Mouse (Mus musculus): ENCODE measurements at regions not wholly inside any gene's neighbourhood (a gene's known extent, or its start where the extent isn't known, plus 50 kb on each side); places are given as distances from the start of the nearest gene placed in this dataset.
"Not testable (repeated sequence)": the region's sequence is repeated elsewhere in the genome, so short reads cannot be mapped to it uniquely, and the experiment has no call there.

DNA sequence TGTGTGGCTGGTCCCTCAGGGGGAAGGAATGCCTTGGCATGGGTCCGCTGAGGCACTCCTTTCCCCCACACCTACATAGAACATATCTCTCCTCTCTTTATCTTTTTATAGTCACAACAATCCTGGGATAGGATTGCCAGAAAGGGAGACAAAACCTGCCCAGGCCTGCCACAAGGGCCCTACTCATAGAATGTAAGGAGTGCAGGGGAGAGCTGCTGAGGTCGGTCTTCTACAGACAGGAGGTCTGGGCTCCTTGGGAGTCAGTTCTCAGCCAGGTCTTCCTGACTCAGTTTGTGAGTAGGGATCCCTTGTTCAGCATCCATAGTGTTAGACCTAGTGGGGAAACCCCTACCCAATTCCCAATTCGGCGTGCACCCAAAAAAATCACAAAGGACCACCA lies 70.8 kb upstream of the Cpsf6 start:
- Histone ChIP-seq H3K36me3 (no peaks in the 10 kb centered on the region), H3K9me3 (no peaks in the 10 kb centered on the region), H3K4me3 (no peak overlapping the region), H3K4me2 (replicated peaks) (no peak overlapping the region), H3K27ac (no peak overlapping the region), H3K4me1 (peaks cover 6% of the 10 kb centered on the region; the same call in 1 of the 2 replicates), H3K27me3 (no peaks in the 10 kb centered on the region), H3K9ac (no peak overlapping the region)
- 91% methylated on average over 4 of the region's 4 CpGs for WGBS
- ATAC-seq (ENCODE audit: low FRiP score, low read depth) = no peak

DNA sequence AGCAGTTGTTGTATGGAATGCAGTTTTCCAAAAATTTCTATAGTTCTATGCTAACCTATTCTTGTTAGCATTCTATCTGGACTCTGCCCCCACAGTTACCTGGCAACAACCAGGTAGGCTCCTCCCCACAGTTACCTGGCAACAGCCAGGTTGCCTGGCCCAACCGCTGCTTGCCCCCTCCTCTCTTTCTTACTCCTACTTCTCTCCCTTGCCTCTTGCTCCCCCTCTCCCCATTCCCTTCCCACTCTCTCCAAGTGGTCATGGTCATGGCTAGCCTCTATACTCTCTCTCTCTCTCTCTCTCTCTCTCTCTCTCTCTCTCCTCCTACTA lies 70.4 kb upstream of the Cpsf6 start:
- Histone ChIP-seq H3K4me2 (replicated peaks) (no peak overlapping the region), H3K36me3 (no peaks in the 10 kb centered on the region), H3K4me1 (peaks cover 6% of the 10 kb centered on the region; the same call in 1 of the 2 replicates), H3K9ac (no peak overlapping the region), H3K9me3 (no peaks in the 10 kb centered on the region), H3K4me3 (no peak overlapping the region), H3K27ac (no peak overlapping the region), H3K27me3 (no peaks in the 10 kb centered on the region)
- WGBS = 71% methylated on average over 1 of the region's 1 CpGs
- ATAC-seq (ENCODE audit: low FRiP score, low read depth) = no peak

DNA sequence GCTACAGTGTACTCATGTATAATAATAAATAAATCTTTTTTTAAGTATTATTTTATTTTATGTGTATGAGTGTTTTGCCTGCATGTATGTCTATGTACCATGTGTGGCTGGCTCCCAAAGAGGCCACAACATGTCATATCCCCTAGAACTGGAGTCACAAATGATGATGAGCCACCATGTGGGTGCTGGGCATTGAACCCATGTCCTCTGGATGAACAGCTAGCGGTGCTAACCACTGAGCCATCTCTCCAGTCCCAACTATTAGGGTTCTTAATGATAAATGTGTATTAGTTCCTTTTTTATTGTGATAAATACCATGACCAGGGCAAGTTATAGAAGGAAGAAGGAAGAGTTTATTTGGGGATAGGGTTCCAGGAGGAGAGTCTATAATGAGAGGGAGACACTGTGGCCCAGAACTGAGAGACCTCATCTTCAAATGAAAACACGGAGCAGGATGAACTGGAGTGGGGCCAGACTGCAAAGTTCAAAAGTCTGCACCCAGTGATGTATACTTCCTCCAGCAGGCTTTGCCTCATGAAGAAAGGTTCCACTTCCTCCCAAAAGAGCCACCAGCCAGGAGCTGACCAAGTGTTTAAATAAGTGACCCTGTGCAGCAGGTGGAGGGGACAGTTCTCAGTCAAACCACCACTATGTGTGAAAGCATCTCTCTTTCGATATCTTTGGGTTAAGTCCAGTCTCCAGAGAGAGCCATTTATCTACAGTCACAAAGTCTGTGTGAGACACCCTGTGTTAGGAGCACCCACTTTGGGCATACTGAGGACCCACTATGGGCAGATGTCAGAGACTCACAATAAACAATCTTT lies 69.8 kb upstream of the Cpsf6 start:
- Histone ChIP-seq H3K27ac (no peak overlapping the region), H3K36me3 (no peaks in the 10 kb centered on the region), H3K9ac (no peak overlapping the region), H3K9me3 (no peaks in the 10 kb centered on the region), H3K4me3 (no peak overlapping the region), H3K4me1 (peaks cover 9% of the 10 kb centered on the region; the same call in 1 of the 2 replicates), H3K4me2 (replicated peaks) (no peak overlapping the region), H3K27me3 (no peaks in the 10 kb centered on the region)
- 88% methylated on average over 3 of the region's 3 CpGs for WGBS
- ATAC-seq (ENCODE audit: low FRiP score, low read depth) = no peak

DNA sequence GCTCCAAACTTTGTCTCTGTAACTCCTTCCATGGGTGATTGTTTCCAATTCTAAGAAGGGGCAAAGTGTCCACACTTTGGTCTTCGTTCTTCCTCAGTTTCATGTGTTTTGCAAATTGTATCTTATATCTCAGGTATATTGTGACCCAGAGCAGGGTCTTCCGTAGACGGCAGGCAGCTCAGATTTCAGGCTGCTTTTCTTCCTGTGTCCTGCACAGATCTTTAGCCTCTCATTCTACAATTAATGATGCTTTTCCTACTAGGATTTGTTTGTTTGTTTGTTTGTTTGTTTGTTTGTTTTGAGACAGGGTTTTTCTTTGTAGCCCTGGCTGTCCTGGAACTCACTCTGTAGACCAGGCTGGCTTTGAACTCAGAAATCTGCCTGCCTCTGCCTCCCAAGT lies 69.0 kb upstream of the Cpsf6 start:
- not testable (repeated sequence) for H3K36me3 ChIP-seq; H3K4me3 ChIP-seq; H3K4me2 ChIP-seq (replicated peaks); ATAC-seq (ENCODE audit: low FRiP score, low read depth); H3K27me3 ChIP-seq; H3K4me1 ChIP-seq; H3K9me3 ChIP-seq; H3K9ac ChIP-seq; H3K27ac ChIP-seq
- WGBS = 91% methylated on average over 3 of the region's 3 CpGs

DNA sequence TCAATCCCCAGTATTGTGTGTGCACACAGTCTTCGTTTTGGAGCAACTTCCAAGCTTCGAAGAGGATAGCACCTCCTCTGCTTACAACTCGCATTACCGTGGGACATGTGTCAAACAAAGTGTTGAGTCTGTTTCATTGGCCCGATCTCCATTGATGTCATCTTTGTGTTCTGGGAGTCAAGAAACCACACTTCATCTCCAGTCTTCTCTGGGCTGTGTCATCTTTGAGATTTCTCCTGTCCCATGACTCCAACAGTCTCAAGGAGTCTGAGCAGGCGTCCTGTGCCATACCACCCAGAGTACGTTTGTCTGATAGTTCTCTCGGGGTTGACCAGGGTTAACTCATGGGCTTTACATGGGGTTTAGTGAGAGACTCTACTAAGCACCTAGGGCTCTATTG lies 67.8 kb upstream of the Cpsf6 start:
- Histone ChIP-seq H3K27ac (no peak overlapping the region), H3K4me1 (peaks cover 9% of the 10 kb centered on the region; the same call in 1 of the 2 replicates), H3K4me2 (replicated peaks) (no peak overlapping the region), H3K36me3 (no peaks in the 10 kb centered on the region), H3K27me3 (no peaks in the 10 kb centered on the region), H3K4me3 (no peak overlapping the region), H3K9me3 (peaks cover 11% of the 10 kb centered on the region; the same call in 1 of the 2 replicates), H3K9ac (no peak overlapping the region)
- ATAC-seq (ENCODE audit: low FRiP score, low read depth) = no peak
- WGBS = 88% methylated on average over 8 of the region's 8 CpGs

DNA sequence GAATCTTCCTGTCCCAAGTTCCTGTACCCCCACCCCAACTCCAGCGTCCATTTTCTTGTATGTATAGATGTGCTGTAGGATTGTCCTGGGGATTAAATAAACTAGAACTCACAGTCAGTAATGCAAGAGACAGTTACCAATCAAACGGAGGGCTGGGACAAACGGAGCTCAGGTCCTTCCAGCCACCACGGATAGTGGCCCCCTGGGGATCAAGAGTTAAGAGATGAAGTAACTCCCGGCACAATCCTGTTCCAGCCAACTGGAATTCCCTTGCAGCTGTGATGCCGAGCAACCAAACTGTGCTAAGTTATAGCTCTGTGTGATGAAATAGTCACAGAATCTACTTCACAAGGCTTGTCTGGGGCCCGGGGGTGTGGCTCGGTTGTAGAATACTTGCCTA lies 67.4 kb upstream of the Cpsf6 start:
- no peak for ATAC-seq (ENCODE audit: low FRiP score, low read depth)
- Histone ChIP-seq H3K4me1 (peaks cover 4% of the 10 kb centered on the region; the same call in 1 of the 2 replicates), H3K27me3 (no peaks in the 10 kb centered on the region), H3K9me3 (peaks cover 11% of the 10 kb centered on the region; the same call in 1 of the 2 replicates), H3K4me3 (no peak overlapping the region), H3K27ac (no peak overlapping the region), H3K4me2 (replicated peaks) (no peak overlapping the region), H3K9ac (no peak overlapping the region), H3K36me3 (no peaks in the 10 kb centered on the region)
- 68% methylated on average over 8 of the region's 8 CpGs for WGBS

DNA sequence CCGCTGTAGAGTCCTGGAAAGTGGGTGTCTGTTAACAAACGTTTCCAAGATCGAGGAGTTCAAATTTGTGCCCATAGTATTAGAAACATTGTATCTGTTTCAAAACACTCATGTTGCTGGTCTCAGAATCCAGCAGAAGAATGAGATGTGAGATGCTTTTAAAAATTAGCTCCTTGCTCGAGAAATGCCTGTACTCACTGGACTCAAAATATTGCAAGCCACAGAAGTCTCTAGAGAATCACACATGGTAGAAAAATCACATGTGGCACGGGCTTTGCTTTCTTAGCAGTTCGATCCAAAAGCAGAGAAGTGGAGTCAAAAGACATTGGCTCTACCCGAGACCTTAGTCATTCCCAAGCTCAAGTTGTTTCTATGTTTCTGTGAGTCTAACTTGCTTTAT lies 67.0 kb upstream of the Cpsf6 start:
- ATAC-seq (ENCODE audit: low FRiP score, low read depth) = no peak
- Histone ChIP-seq H3K4me3 (no peak overlapping the region), H3K4me2 (replicated peaks) (no peak overlapping the region), H3K9ac (no peak overlapping the region), H3K4me1 (0 out of 2 replicates have a peak, but pooled peaks cover 3% of the 10 kb centered on the region), H3K27me3 (no peaks in the 10 kb centered on the region), H3K36me3 (no peaks in the 10 kb centered on the region), H3K27ac (no peak overlapping the region), H3K9me3 (peaks cover 11% of the 10 kb centered on the region; the same call in 1 of the 2 replicates)
- WGBS = 80% methylated on average over 7 of the region's 7 CpGs

DNA sequence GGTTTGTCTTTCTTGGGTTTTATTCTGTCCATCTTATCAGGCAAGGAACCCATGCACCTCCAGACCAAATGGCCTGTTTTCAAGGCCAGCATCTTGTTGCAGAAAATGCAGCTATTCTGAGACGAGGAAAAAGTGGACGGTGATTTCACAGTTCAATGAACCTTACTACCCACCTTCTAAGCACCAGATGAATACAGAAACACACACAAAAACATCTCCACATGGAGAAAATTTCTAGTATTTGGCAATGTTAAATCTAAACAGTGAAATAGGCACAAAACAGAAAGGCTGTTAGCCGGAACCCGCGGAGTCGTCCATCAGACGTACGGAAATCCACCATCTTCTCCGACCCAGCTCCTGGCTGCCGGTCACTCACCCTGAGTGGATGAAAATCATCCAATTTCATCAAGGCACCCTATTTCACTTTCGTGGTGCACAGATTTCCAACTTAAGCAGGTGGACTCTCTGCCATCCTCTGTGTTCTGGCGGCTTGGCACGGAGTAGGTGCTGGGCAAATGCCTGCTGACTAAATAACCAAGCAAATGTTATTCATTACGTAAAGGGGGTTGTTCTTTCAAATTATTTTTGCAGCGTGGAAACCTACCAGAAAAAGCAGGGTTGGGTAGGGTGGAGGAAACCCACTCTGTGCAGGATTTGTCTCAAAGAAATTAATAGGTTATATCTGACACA lies 66.1 kb upstream of the Cpsf6 start:
- 85% methylated on average over 15 of the region's 15 CpGs for WGBS
- no peaks in the 10 kb centered on the region for H3K36me3 ChIP-seq
- H3K9me3 ChIP-seq = peaks cover 11% of the 10 kb centered on the region; the same call in 1 of the 2 replicates
- H3K4me2 ChIP-seq (replicated peaks) = no peak overlapping the region
- H3K27me3 ChIP-seq = peaks cover 2% of the 10 kb centered on the region; the same call in 1 of the 2 replicates
- H3K4me1 ChIP-seq = peaks cover 8% of the 10 kb centered on the region
- H3K4me3 ChIP-seq = no peak overlapping the region
- H3K27ac ChIP-seq = no peak overlapping the region
- no peak for ATAC-seq (ENCODE audit: low FRiP score, low read depth)
- H3K9ac ChIP-seq = no peak overlapping the region

DNA sequence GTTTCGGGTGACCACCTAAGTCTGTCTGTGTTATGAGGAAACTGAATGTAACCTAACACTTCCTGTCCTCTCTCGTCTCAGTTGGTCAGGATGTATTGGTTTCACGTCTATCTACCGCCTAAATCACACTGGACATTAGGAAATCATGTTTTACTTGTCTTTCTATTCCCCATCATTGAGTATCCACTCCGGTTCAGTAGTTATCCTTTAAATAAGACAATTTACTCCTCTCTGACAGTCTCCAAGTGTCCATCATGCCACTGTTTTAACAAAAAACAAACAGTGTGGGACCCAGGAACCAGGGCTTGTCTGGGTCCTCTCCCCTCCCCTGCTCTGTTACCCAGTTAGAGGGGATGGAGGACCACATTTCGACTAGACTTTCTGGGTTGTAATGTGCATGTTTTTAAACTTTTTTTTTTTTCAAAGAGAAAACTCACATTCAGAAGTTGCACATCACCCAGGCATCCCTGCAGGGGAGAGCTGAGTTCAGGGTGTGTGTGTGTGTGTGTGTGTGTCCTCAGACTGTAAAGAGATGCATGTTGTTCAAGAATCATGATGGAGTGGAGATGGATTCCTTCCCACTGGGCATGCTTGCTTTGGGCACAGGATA lies 65.5 kb upstream of the Cpsf6 start:
- no peak for ATAC-seq (ENCODE audit: low FRiP score, low read depth)
- Histone ChIP-seq H3K4me2 (replicated peaks) (no peak overlapping the region), H3K4me1 (peaks cover 8% of the 10 kb centered on the region), H3K27ac (no peak overlapping the region), H3K9ac (no peak overlapping the region), H3K27me3 (peaks cover 3% of the 10 kb centered on the region; the same call in 1 of the 2 replicates), H3K4me3 (no peak overlapping the region), H3K36me3 (no peaks in the 10 kb centered on the region), H3K9me3 (peaks cover 11% of the 10 kb centered on the region; the same call in 1 of the 2 replicates)
- WGBS = 49% methylated on average over 6 of the region's 6 CpGs

DNA sequence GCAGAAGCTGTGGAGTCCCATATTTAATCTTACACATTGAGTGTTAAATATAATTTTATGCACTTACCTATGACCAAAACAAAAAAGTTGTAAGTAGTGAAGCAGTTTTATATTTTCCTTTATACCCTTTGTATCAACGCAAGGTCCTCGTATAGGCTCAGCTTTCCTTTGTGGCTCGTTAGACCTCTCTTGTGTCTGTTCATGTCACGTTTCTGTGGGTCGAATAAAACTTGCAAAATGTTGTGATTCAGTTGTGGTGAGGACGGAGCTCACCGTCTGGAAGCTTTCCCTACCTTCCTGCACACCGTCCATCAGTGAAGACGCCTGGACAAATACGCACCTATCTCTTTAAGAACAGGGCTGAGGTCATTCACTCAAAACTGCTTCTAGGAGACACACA lies 64.9 kb upstream of the Cpsf6 start:
- Histone ChIP-seq H3K4me1 (peaks cover 8% of the 10 kb centered on the region), H3K27me3 (peaks cover 3% of the 10 kb centered on the region; the same call in 1 of the 2 replicates), H3K9ac (no peak overlapping the region), H3K9me3 (peaks cover 11% of the 10 kb centered on the region; the same call in 1 of the 2 replicates), H3K4me2 (replicated peaks) (no peak overlapping the region), H3K36me3 (no peaks in the 10 kb centered on the region), H3K4me3 (no peak overlapping the region), H3K27ac (no peak overlapping the region)
- no peak for ATAC-seq (ENCODE audit: low FRiP score, low read depth)
- WGBS = 71% methylated on average over 10 of the region's 10 CpGs

DNA sequence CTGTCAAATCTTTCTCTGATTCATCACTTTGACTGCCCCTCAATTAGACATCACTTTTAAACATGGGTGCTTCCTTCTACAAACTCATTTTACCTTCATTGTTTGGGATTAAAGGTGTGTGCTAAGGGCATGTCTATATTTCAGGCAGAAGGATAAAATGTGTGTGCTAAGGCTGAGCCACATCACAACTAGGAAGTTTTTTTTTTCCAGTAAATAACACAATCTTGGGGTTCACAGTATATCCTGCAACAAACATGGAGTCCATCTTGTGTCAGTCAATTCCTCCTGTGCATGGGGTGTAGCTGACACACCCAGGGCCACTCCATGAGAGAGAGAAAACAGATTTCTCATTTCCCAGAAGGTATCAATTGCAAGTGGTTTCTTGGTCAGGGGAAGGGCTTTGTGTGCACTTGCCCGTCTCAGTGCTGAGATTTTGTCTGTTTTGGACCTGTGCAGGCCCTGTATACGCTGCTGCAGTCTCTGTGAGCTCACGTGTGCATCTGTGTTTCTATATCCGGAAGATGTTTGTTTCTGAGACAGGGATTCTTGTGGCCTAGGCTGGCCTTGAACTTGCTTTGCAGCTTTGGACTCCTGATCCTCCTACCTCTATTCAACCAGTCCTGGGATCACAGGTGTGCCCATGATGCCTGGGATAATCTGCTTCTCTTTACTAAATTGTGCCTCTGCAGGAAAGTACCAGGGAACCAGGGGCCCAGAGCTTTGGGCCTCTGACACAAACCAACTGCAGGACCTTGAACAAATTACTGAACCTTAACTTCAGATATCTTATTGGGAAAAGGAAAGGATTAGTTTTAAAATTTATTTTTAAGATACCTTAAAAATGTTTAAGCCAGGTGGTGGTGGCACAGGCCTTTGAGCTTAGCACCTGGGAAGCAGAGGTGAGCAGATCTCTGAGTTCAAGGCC lies 63.9 kb upstream of the Cpsf6 start:
- no peak for ATAC-seq (ENCODE audit: low FRiP score, low read depth)
- Histone ChIP-seq H3K9ac (no peak overlapping the region), H3K9me3 (peaks cover 11% of the 10 kb centered on the region; the same call in 1 of the 2 replicates), H3K4me2 (replicated peaks) (no peak overlapping the region), H3K4me3 (no peak overlapping the region), H3K36me3 (no peaks in the 10 kb centered on the region), H3K4me1 (peaks cover 8% of the 10 kb centered on the region), H3K27ac (no peak overlapping the region), H3K27me3 (peaks cover 3% of the 10 kb centered on the region; the same call in 1 of the 2 replicates)
- 90% methylated on average over 4 of the region's 4 CpGs for WGBS
